10 mouse cellular contexts compared by ENCODE assay signal in the genomic region with DNA sequence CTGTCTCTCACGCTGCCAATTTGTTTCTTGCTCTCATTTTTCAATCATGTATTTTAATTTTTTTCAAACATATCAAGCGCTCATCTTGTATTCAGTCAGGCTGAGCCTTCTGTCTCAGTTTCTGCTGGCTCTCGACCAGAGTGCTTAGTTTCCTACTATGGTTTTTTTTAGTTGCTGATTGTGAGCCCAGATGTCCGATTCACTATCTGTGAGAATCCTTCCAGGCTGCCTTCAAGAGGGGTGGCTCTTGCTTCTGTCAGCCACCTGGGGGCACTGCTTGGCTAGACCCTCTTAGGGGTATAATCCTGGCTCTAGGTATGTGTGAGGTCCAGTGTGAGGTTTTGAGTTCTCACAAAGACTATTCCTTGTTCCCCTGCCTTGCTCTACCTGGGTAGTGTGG. TPM values are rescaled to one million over a fixed set of nuclear protein-coding genes. Genes with fewer than 3 reads are reported as not detected.
A peak's percentile ranks its signal among the peaks of the same experiment; 100 is the strongest.
DNase-seq lines count a peak whose midpoint lies in the region; ATAC-seq and TF ChIP-seq lines count a peak whose summit lies in the region.
"Had no signal": no experiment of that assay in that cellular context is flagged by ENCODE, and none has a peak within 500 bp of the region (broad histone marks: within the 10 kb centered on the region; RNA-seq: fewer than 3 reads in every experiment).

No protein-coding gene starts in this region.

- TF ChIP-seq POLR2A in cortical plate, adult 2 months (IDR thresholded peaks at IDR 0.05; ENCODE audit: extremely low read depth, insufficient read depth, low read length), result no peak

- TF ChIP-seq CTCF in cortical plate, adult 2 months (IDR thresholded peaks at IDR 0.05; ENCODE audit: extremely low read depth, insufficient read depth, low read length), result peak; percentile 38

- WGBS in liver, embryonic 12.5 days (ENCODE audit: insufficient replicate concordance), result 51% methylated on average over 4 of the region's 4 CpGs
- WGBS in kidney, embryonic 14.5 days, result 75% methylated on average over 4 of the region's 4 CpGs

- H3K9me3 ChIP-seq in liver, embryonic 12.5 days (replicated peaks), result no peaks in the 10 kb centered on the region
- no peaks in the 10 kb centered on the region for H3K9me3 ChIP-seq in kidney, embryonic 14.5 days (ENCODE audit: control insufficient read depth, low read length)
- H3K9me3 ChIP-seq: embryonic facial prominence, embryonic 12.5 days had no signal

- no peaks in the 10 kb centered on the region for H3K36me3 ChIP-seq in liver, embryonic 12.5 days
- H3K36me3 ChIP-seq in kidney, embryonic 14.5 days (ENCODE audit: control insufficient read depth, insufficient read depth, low read length), result no peaks in the 10 kb centered on the region
- H3K36me3 ChIP-seq: embryonic facial prominence, embryonic 12.5 days had no signal

- peak; percentile 8 for DNase-seq in lung, postnatal 10 days
- DNase-seq in lung, postnatal 4 days, result no peak
- peak; percentile 60 to 61 for DNase-seq in layer of hippocampus, postnatal 36 days
- DNase-seq in right cerebral cortex, postnatal 36 days (ENCODE audit: low spot score in 2 of 2), result peak; percentile 61 to 77
- DNase-seq in adrenal gland, adult (ENCODE audit: inconsistent age in 2 of 2, low spot score in 1 of 2), result no peak
- DNase-seq: thymus, postnatal 25 days had no signal

- ATAC-seq in liver, embryonic 12.5 days, result no peak
- ATAC-seq in kidney, embryonic 14.5 days (ENCODE audit: low FRiP score, low TSS enrichment), result no peak

- no peak overlapping the region for H3K4me3 ChIP-seq in cortical plate, adult 2 months (ENCODE audit: insufficient read depth, low read length)
- no peak overlapping the region for H3K4me3 ChIP-seq in liver, embryonic 12.5 days
- H3K4me3 ChIP-seq in kidney, embryonic 14.5 days (ENCODE audit: low read length), result no peak overlapping the region
- H3K4me3 ChIP-seq: embryonic facial prominence, embryonic 12.5 days had no signal

- no peak overlapping the region for H3K27ac ChIP-seq in cortical plate, adult 2 months (ENCODE audit: insufficient read depth, low read length)
- H3K27ac ChIP-seq in liver, embryonic 12.5 days, result no peak overlapping the region
- no peak overlapping the region for H3K27ac ChIP-seq in kidney, embryonic 14.5 days (ENCODE audit: low read depth, low read length)
- H3K27ac ChIP-seq: embryonic facial prominence, embryonic 12.5 days had no signal

- no peak overlapping the region for H3K4me2 ChIP-seq in liver, embryonic 12.5 days
- no peak overlapping the region for H3K4me2 ChIP-seq in kidney, embryonic 14.5 days (replicated peaks; ENCODE audit: low read depth, low read length)
- H3K4me2 ChIP-seq: embryonic facial prominence, embryonic 12.5 days had no signal

- no peaks in the 10 kb centered on the region; the same call in 1 of the 2 replicates for H3K27me3 ChIP-seq in liver, embryonic 12.5 days (replicated peaks)
- no peaks in the 10 kb centered on the region for H3K27me3 ChIP-seq in kidney, embryonic 14.5 days (ENCODE audit: control insufficient read depth, insufficient read depth, low read length)
- H3K27me3 ChIP-seq: embryonic facial prominence, embryonic 12.5 days had no signal

- H3K9ac ChIP-seq in liver, embryonic 12.5 days, result no peak overlapping the region
- H3K9ac ChIP-seq in kidney, embryonic 14.5 days (ENCODE audit: low read depth, low read length), result no peak overlapping the region
- H3K9ac ChIP-seq: embryonic facial prominence, embryonic 12.5 days had no signal

- H3K4me1 ChIP-seq in cortical plate, adult 2 months (ENCODE audit: control insufficient read depth, insufficient read depth, low read length), result peaks cover 10% of the 10 kb centered on the region
- 0 out of 2 replicates have a peak, but pooled peaks cover under 1% of the 10 kb centered on the region for H3K4me1 ChIP-seq in liver, embryonic 12.5 days
- no peaks in the 10 kb centered on the region for H3K4me1 ChIP-seq in kidney, embryonic 14.5 days (ENCODE audit: control insufficient read depth, insufficient read depth, low read length)
- H3K4me1 ChIP-seq: embryonic facial prominence, embryonic 12.5 days had no signal

RNA-seq across cellular contexts. Expression of gene Faap20, which starts 46.4 kb away (rescaled TPM):
- polyA plus RNA-seq in cortical plate, adult 2 months (2012; rRNA removed), result 36.5 and 37.5 TPM in 2 replicates
- total RNA-seq in layer of hippocampus, postnatal 36 days (2021), result 10 to 100 TPM; 30.9 to 35.1 TPM
- 25.8 and 31.2 TPM in 2 replicates for polyA plus RNA-seq in liver, embryonic 12.5 days (2016; fragmentation: Nextera tagmentation; extraction: Ambion mirVana)
- 63.4 and 73.8 TPM in 2 replicates for polyA plus RNA-seq in kidney, embryonic 14.5 days (2014; fragmentation: Nextera tagmentation; extraction: Ambion mirVana)

Comparison
In these comparisons a context has a peak if more than half of its experiments do, and no peak if none do; other contexts are left out.
1. DNase-seq: peak in lung, postnatal 10 days (single experiment), layer of hippocampus, postnatal 36 days (2 of 2) and right cerebral cortex, postnatal 36 days (2 of 2); none in lung, postnatal 4 days (0 of 2) and adrenal gland, adult (0 of 2).